Mouse (Mus musculus) embryo, embryonic 11 days (tissue): ENCODE measurements at regions not wholly inside any gene's neighbourhood (a gene's known extent, or its start where the extent isn't known, plus 50 kb on each side); places are given as distances from the start of the nearest gene placed in this dataset.
A peak's percentile ranks its signal among the peaks of the same experiment; 100 is the strongest.
"Not testable (repeated sequence)": the region's sequence is repeated elsewhere in the genome, so short reads cannot be mapped to it uniquely, and the experiment has no call there.

Source experiments
- DNase-seq: peaks from one replicate; pipeline ENCODE4 v3.0.0-alpha.2; 2015

DNA sequence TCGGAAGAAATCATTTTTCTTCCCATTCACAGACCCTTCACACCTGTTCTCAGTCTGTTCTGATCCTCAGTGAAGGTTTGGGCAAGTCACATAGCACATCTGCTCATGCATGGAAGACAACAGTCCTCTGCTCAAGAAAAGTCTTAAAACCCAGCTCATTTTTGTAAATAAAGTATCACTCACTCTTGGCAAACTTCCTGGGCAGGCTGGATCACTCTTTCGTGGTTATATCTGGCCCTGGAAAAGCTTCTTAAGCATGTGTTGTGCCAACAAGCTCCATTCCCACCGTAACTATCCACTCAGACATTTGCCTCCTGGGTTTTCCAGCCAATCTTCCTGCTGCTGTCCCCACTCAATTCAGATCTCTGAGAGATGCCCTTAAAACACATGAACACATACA, 103.2 kb upstream of the Cep85l start:
- no peak for DNase-seq

DNA sequence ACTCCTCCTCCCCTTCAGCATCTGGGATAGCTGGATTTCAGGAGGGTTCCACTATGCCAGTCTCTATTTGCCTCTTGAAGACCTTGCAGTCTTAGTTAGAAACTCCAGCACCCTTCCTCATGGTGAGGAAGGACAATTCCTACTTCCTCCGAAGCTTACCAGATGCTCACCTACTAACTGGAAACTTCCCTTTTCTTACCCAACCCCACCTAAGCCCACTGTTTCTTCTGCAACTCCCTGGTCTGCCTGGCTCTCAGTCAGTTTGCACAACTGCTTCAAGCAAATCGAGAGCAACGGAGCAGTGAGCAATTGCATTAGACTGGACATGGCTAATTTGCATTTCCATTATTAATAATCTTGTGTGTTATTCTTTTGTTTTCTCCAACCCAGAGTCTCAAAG, 90.5 kb upstream of the Cep85l start:
- DNase-seq: no peak

DNA sequence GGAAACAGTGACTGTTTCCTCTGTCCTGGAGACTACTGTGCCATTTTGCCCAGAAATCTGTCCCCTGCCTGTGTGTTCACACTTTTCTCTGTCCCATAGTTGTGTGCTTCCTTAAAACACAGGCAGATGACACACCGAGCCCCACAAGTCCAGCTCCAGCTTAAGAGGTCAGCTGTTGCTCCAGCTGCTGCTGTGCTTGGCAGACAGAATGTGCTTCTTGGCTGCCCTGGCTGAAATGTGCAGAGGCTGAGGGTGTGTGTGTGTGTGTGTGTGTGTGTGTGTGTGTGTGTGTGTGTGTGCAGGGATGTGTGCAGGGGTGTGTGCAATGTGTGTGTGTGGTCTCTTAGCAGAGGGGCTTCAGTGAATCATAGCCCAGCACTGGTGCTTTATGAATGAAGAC, 89.9 kb upstream of the Cep85l start:
- DNase-seq: no peak

- no peak for DNase-seq
Observed at GRCm38 (mm10) chr10:53468293-53468545, 88.5 kb upstream of the Cep85l start.

GRCm38 (mm10) chr10:53467472-53468292, 87.9 kb upstream of the Cep85l start:
- DNase-seq: no peak

- DNase-seq: no peak
Observed at GRCm38 (mm10) chr10:53466851-53467250, 87.1 kb upstream of the Cep85l start.

GRCm38 (mm10) chr10:53466261-53466660, 86.5 kb upstream of the Cep85l start:
- DNase-seq: no peak

GRCm38 (mm10) chr10:53464581-53464980, 84.8 kb upstream of the Cep85l start:
- DNase-seq: no peak

DNA sequence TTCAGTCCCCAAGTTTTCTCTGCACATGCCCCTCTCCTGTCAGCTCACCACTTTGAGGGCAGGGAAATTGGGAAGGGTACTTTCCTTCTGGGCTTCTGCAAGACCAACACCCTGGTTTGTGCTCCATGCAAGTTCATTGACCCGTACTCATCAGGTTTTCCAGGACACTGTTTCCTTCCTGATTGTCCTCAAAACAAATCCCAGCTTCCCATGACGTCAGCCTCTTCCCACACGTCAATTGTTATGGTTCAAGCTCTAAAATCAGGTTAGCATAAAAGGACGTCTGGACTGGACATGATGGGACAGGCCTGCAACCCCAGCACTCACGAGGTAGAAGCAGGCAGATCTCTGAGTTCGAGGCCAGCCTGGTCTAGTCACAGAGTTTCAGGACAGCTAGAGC, 84.3 kb upstream of the Cep85l start:
- no peak for DNase-seq

- DNase-seq: no peak
Observed at GRCm38 (mm10) chr10:53463471-53463870, 83.7 kb upstream of the Cep85l start.

GRCm38 (mm10) chr10:53462449-53463308, 82.9 kb upstream of the Cep85l start:
- DNase-seq: peak; percentile 33

DNA sequence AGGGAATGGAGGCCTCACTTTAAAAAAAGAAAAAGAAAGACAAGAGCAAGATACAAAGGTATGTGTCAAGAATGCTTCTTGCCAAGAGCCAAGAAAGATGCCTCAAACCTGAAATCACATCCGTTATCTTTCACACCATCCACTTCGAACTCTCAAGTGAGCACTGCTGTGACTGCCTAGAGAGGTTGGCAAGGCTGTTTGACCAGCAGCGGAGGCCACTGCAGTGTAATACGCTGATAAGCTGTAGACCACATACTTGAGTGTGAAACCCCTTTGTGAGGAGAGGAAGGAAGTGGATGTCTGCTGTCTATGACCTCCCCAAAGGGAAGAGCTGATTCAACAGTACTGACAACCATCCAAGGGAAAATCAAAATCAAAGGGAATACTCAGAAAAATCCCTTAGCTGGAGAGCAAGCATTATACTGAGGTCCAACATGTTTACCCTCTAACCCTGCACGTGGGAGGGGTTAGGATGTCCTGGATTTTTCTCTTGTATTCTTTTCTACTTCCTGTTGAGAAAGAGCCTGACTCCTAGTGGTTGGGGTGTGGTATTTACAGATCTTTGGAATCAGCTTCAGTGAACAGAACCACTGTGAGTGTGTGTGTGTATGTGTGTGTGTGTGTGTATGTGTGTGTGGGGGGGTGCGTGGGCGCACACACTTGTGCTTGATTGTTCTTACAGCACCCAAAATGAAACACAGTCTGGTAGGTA, 81.5 kb upstream of the Cep85l start:
- peak; percentile 28 for DNase-seq

DNA sequence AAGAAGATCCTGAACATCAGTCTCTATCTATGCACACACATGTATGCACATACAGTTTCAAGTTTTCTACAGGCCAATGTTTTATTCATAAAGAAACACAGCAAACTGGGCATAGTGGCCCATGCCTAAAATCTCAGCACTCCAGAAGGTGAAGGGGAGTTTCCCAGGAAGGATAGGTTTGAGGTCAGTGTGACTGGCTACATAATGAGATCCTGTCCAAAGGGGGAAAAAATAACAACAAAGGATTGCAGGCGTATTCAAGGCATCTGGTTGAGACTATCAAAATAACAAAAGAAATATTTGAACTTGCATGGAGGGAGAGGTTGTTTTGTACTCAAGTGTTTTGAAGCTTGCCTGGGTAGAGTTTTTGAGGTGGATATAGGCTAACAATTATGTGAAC, 80.0 kb upstream of the Cep85l start:
- not testable (repeated sequence) for DNase-seq

- no peak for DNase-seq
Observed at GRCm38 (mm10) chr10:53456027-53456713, 76.4 kb upstream of the Cep85l start.

DNA sequence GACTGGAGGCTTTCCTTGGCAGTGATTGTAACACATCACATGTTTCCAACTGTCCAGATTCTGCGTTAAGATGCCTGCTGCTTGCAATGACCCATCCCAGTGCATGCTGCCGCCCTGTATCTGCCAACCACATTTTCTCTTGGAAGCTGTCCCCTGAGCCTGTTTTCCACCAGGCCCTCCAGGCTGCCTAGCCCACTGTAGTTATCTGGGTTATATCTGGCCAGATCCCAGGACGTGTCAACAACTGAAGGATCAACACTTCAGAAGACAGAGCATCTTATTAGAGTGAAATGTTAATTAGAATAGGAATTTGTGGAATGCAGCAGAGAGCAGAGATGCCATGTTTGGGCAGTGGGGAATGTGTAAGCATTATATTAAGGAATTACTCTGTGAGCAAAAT, 65.0 kb upstream of the Cep85l start:
- no peak for DNase-seq

GRCm38 (mm10) chr10:53443443-53443842, 63.7 kb upstream of the Cep85l start:
- DNase-seq: no peak

DNA sequence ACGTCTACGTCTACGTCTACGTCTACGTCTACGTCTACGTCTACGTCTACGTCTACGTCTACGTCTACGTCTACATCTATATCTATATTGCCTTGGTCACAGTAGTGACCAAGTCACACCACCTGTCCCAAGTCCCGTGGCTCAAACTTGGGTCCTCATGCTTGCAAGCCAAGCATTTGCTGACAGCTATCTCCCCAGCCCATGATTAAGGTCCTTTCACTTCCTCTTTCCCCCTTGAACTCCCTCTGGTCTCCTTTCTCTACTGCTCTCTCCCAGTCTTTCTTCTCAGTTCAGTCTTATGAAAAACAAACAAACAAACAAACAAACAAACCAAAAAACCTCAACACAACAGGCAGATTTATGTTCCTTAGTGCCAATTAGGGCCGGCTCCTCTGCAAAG, 63.2 kb upstream of the Cep85l start:
- DNase-seq: no peak

GRCm38 (mm10) chr10:53440251-53440650, 60.5 kb upstream of the Cep85l start:
- DNase-seq: no peak

- no peak for DNase-seq
Observed at GRCm38 (mm10) chr10:53438388-53438787, 58.6 kb upstream of the Cep85l start.

- DNase-seq: no peak
Observed at GRCm38 (mm10) chr10:53437724-53438123, 58.0 kb upstream of the Cep85l start.

DNA sequence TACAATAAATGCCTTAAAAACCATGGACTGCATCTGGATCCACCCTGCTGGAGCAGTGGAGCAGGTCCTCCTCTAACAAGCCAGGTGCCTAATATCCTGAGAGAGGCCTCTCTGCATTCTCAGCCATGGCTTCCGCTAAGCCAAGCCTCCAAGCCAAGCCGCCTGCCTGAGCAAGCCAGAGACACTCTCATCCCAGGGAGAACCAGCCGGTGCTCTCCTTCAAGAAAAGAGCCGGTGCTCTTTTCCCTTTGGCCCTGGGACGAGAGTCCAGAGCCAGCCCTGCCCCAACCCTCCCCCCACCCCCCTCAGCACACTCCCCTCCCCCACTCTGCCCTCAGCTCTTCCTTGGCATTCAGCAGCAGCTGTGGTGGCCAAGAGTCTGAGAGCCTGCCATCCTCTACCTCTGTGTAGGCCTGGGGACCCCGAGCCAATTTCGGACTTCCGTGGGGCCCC, 56.3 kb upstream of the Cep85l start:
- DNase-seq: no peak

- DNase-seq: peak; percentile 64
Observed at GRCm38 (mm10) chr10:53435181-53435874, 55.6 kb upstream of the Cep85l start.
